Mouse (Mus musculus) embryonic facial prominence, embryonic 13.5 days (tissue): ENCODE data around the gene Commd1. TPM values are rescaled to one million over a fixed set of nuclear protein-coding genes. Genes with fewer than 3 reads are reported as not detected.

Experiments
- ATAC-seq: fragments of 200-750 bp; cut with Nextera tagmentation; 2 replicates; pipeline ENCODE4 v1.8.0; 2017; ENCODE audit warnings: low read depth; ENCODE audit not compliant: insufficient number of reproducible peaks, insufficient read depth, low FRiP score, low TSS enrichment
- H3K27ac ChIP-seq: fragments of 300-500 bp; sonication (generic); 2 replicates; pipeline ENCODE4 v1.5.1; 2015; ENCODE audit warnings: moderate library complexity, mild to moderate bottlenecking, inconsistent platforms
- H3K27me3 ChIP-seq: fragments of 300-500 bp; sonication (generic); 2 replicates; pipeline ENCODE4 v1.6.1; 2015; ENCODE audit warnings: mild to moderate bottlenecking, inconsistent platforms
- H3K36me3 ChIP-seq: fragments of 300-500 bp; sonication (generic); 2 replicates; pipeline ENCODE4 v1.6.1; 2015; ENCODE audit warnings: mild to moderate bottlenecking, inconsistent platforms
- H3K4me1 ChIP-seq: fragments of 300-500 bp; sonication (generic); 2 replicates; pipeline ENCODE4 v1.6.1; 2015; ENCODE audit warnings: inconsistent platforms
- H3K4me2 ChIP-seq: fragments of 300-500 bp; sonication (generic); 2 replicates; pipeline ENCODE4 v1.6.1; 2015; ENCODE audit warnings: moderate library complexity, mild to moderate bottlenecking, inconsistent platforms
- H3K4me3 ChIP-seq: fragments of 300-500 bp; sonication (generic); 2 replicates; pipeline ENCODE4 v1.5.1; 2015; ENCODE audit warnings: mild to moderate bottlenecking, inconsistent platforms
- H3K9ac ChIP-seq: fragments of 300-500 bp; sonication (generic); 2 replicates; pipeline ENCODE4 v1.6.1; 2015; ENCODE audit warnings: mild to moderate bottlenecking, inconsistent platforms
- H3K9me3 ChIP-seq: fragments of 300-500 bp; sonication (generic); 2 replicates; pipeline ENCODE4 v1.6.1; 2016; ENCODE audit warnings: inconsistent platforms
- WGBS: fragments of 180-500 bp; shearing (Covaris S2); methylation state at CpG from one replicate; pipeline ENCODE4 v1.1.7; 2015; ENCODE audit warnings: mixed read lengths; 5-methylcytosine and 5-hydroxymethylcytosine counted together
- polyA plus RNA-seq: library from polyadenylated mRNA; unstranded; fragments of >200 nt; fragmentation: Nextera tagmentation; extraction: Ambion mirVana; gene quantifications from 2 replicates; pipeline ENCODE4 v1.2.1, GENCODE M21; 2015

Gene Commd1
- polyA plus RNA-seq, 1 experiment from 2014 or later: 387 TPM

DNA sequence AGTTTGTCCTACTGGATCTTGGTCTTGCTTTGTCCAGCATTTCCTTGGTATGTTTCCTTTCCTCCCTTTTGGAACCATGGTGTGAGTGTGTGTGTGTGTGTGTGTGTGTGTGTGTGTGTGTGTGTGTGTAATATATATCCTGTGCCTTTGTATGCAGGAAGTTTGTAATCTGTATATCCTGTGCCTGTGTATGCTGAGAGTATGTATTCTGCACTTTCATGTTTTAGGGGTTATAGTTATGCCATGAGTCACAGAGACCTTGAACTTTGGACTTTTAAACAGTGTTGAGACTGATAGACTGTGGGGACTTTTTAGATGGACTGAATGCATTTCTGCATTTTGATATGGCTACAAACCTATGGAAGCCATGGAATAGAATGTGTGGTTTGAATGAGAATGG lies 99.3 kb downstream of the Commd1 start:
- Histone ChIP-seq H3K9ac (no peak overlapping the region), H3K27ac (no peak overlapping the region), H3K4me2 (no peak overlapping the region), H3K9me3 (no peaks in the 10 kb centered on the region), H3K4me3 (no peak overlapping the region), H3K4me1 (no peaks in the 10 kb centered on the region), H3K36me3 (no peaks in the 10 kb centered on the region), H3K27me3 (no peaks in the 10 kb centered on the region)
- ATAC-seq: no peak

DNA sequence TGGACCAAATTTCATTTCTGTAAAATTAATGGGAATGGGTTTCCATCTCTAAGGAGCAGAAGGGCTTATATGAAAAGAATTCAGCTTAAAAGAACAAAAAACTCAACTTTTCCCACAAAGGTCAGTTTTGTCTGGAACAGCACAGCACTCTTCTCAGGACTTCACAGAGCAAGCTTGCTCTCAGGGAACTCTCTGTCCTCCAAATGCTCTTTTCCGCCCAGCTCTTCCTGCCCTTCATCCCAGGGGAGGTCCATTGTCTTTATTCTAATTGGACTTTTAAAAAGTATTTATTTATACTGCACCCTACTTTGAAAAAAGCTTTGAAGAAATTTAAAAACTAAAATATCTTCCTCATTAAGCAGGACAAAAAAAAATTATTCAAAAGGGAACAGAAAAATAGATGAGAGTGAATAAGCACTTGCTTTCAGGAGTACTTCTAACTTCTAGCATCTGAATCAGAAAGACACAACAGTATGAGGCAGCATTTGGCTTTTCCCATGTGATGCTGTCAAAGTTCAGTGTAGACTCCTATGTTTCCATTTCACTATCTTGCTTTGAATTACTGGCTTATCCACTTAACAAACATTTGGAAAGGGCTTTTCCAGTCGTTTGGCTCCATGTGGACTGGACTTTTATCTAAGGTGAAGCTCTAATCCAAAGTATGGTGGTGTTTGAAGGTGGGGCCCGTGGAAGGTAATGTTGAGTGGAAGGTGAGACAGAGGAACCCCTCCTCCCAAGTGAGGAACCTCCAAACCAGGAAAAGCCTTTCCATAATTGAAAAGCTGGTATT lies 101.6 kb downstream of the Commd1 start:
- no peaks in the 10 kb centered on the region for H3K27me3 ChIP-seq
- no peaks in the 10 kb centered on the region for H3K4me1 ChIP-seq
- no peak overlapping the region for H3K9ac ChIP-seq
- H3K9me3 ChIP-seq: no peaks in the 10 kb centered on the region
- H3K4me2 ChIP-seq: no peak overlapping the region
- ATAC-seq: no peak
- H3K27ac ChIP-seq: no peak overlapping the region
- H3K36me3 ChIP-seq: no peaks in the 10 kb centered on the region
- no peak overlapping the region for H3K4me3 ChIP-seq
- 64% methylated on average over 3 of the region's 3 CpGs for WGBS

DNA sequence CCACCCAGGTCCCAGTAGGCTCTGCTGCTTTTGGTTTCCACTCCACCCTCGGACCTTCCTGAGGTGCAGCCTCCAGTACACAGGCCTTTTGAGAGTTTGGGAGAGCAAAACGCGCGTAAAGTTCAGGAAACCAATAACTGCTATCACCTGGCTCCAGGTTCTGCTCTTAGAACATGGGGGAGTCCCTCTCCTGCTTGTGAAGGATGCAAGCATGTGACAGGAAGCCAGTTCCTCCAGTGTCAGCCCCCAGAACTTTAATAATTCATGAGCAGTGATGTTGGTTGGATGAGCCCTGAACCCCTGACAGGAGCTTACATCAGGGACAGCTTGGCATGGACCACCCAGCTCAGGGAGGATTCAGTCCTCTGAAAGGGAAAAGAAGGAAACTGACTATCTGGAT lies 102.5 kb downstream of the Commd1 start:
- H3K27me3 ChIP-seq: no peaks in the 10 kb centered on the region
- H3K9ac ChIP-seq: no peak overlapping the region
- ATAC-seq: no peak
- no peak overlapping the region for H3K4me3 ChIP-seq
- no peaks in the 10 kb centered on the region for H3K36me3 ChIP-seq
- 93% methylated on average over 4 of the region's 4 CpGs for WGBS
- peaks cover 8% of the 10 kb centered on the region; the same call in 1 of the 2 replicates for H3K4me1 ChIP-seq
- H3K4me2 ChIP-seq: no peak overlapping the region
- no peaks in the 10 kb centered on the region for H3K9me3 ChIP-seq
- H3K27ac ChIP-seq: no peak overlapping the region

DNA sequence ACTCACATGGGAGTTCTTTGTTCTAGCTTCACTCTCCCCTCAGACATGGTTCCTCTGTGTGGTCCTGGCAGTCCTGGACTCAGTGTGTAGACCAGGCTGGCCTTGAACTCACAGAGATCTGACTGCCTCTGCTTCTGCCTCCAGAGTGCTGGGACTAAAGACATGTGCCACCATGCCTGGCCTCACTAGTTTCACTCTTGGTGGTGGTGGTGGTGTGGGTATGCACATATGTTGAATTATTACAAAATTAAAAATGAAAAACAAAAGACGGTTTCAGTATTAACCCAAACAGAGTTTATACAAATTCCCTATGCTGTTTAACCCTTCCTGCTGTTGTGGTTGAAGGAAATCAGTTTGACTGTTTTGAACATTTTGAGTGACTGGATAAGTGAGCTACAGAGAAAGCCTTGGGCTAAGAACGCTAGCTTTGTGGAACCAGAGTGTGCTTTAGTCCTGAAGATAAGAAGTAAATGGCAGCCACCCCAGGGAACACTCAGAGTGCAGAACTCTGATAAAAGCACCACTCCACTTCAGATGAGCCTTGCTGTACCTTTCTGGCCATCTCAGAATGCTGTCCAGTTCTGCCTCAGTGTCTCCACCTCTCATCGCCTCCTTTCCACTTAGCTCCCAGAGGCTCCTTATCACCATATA lies 105.4 kb downstream of the Commd1 start:
- H3K4me1 ChIP-seq: peaks cover 13% of the 10 kb centered on the region; the same call in 1 of the 2 replicates
- H3K36me3 ChIP-seq: no peaks in the 10 kb centered on the region
- ATAC-seq: no peak
- 83% methylated on average over 3 of the region's 3 CpGs for WGBS
- H3K4me3 ChIP-seq: no peak overlapping the region
- H3K9ac ChIP-seq: no peak overlapping the region
- no peaks in the 10 kb centered on the region for H3K27me3 ChIP-seq
- H3K9me3 ChIP-seq: no peaks in the 10 kb centered on the region
- H3K27ac ChIP-seq: no peak overlapping the region
- no peak overlapping the region for H3K4me2 ChIP-seq

DNA sequence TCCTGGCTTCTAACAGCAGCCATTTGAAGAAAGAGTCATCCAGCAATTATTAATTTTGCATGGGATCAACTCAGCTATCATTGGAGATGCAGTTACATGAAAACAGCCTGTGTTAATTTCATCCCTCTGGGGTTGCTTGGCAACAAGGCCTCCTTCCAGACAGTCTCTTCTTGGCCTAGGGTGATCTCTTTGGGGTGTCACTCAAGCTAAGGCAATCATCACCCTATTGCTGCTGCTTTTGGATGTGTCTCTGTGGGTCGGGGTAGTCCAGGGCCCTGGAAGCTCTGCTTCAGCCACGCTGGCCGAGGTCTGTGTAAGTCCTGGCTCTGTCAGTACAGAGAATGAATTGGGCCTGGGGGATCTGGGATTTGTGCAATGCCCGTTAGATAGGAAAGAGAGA lies 106.9 kb downstream of the Commd1 start:
- H3K27ac ChIP-seq: peak overlapping the region; percentile 64; the same call in 1 of the 2 replicates
- 43% methylated on average over 4 of the region's 4 CpGs for WGBS

DNA sequence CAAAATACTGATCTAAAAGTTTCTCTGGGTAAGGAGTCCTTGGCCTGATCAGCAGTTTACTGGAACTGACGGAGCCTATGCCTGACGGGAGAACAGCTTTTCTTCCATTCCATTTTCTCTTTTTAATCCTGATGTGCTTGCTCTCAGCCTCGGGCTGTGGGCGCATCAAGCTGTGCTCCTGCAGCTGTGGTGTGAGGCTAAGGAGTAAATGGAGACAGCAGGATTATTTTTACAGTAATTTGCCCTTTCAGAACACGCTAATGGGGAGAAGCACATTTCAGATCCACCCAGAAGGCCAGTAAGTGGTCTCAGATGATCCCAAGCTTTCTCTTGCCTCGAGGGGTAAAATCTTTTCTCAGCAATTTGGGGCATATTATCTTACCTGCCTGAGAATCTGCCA lies 107.4 kb downstream of the Commd1 start:
- Histone ChIP-seq H3K4me1 (peaks cover 13% of the 10 kb centered on the region; the same call in 1 of the 2 replicates), H3K9ac (no peak overlapping the region), H3K4me3 (no peak overlapping the region), H3K27ac (peak overlapping the region; percentile 64; the same call in 1 of the 2 replicates), H3K36me3 (no peaks in the 10 kb centered on the region), H3K4me2 (no peak overlapping the region), H3K9me3 (no peaks in the 10 kb centered on the region), H3K27me3 (no peaks in the 10 kb centered on the region)
- WGBS: 26% methylated on average over 6 of the region's 6 CpGs
- no peak for ATAC-seq

More for the DNA sequence above, 106.9 kb downstream of the Commd1 start:
- H3K4me3 ChIP-seq: no peak overlapping the region
- H3K4me1 ChIP-seq: peaks cover 13% of the 10 kb centered on the region; the same call in 1 of the 2 replicates
- H3K36me3 ChIP-seq: no peaks in the 10 kb centered on the region
- H3K27me3 ChIP-seq: no peaks in the 10 kb centered on the region
- no peak overlapping the region for H3K9ac ChIP-seq
- no peak for ATAC-seq
- H3K4me2 ChIP-seq: no peak overlapping the region
- H3K9me3 ChIP-seq: no peaks in the 10 kb centered on the region

DNA sequence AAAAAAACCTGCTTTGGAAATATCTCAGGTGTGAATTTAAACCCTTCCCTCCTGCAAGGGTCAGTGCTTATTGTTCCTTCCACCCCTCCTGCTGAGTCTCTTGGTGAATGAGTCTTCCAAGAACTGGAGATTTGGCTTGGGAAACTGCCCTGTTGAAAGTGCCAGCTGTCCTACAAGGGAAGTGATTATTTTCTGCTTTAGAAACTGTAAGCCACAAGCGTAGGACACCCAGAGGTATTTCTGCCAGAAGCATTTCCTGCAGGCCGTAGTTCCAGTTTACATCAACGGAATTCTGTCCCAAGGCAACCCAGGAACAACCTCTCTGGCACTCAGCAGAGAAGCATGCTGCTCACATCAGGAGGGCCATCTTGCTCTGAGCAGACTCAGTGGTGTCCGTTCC lies 108.8 kb downstream of the Commd1 start:
- no peak overlapping the region for H3K9ac ChIP-seq
- no peaks in the 10 kb centered on the region for H3K9me3 ChIP-seq
- no peaks in the 10 kb centered on the region for H3K27me3 ChIP-seq
- no peak overlapping the region for H3K4me3 ChIP-seq
- H3K27ac ChIP-seq: 0 out of 2 replicates have a peak overlapping the region, but pooled peaks have one; percentile 16
- peaks cover 13% of the 10 kb centered on the region; the same call in 1 of the 2 replicates for H3K4me1 ChIP-seq
- H3K4me2 ChIP-seq: no peak overlapping the region
- 57% methylated on average over 4 of the region's 4 CpGs for WGBS
- no peaks in the 10 kb centered on the region for H3K36me3 ChIP-seq
- no peak for ATAC-seq

DNA sequence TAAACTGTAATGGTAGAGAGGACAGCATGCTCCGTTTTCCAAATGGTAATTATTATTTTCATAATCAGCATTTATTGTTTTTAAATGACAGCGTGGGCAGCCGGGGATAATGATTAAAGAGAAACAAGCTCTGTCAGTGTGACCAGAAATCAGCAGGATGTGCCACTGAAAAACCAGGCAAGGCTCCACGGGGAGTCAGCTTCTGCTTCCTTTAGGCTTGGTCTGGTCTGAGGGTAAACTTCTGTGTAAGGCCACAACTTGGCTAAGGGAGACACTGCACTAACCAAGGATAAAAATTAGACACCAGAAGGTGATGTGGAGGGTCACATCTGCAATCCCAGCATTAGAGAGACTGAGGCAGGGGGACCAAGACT lies 109.9 kb downstream of the Commd1 start:
- Histone ChIP-seq H3K27me3 (no peaks in the 10 kb centered on the region), H3K9me3 (no peaks in the 10 kb centered on the region), H3K27ac (no peak overlapping the region), H3K4me3 (no peak overlapping the region), H3K36me3 (no peaks in the 10 kb centered on the region), H3K4me1 (peaks cover 13% of the 10 kb centered on the region; the same call in 1 of the 2 replicates), H3K4me2 (no peak overlapping the region), H3K9ac (no peak overlapping the region)
- WGBS: 47% methylated on average over 4 of the region's 4 CpGs
- ATAC-seq: no peak

DNA sequence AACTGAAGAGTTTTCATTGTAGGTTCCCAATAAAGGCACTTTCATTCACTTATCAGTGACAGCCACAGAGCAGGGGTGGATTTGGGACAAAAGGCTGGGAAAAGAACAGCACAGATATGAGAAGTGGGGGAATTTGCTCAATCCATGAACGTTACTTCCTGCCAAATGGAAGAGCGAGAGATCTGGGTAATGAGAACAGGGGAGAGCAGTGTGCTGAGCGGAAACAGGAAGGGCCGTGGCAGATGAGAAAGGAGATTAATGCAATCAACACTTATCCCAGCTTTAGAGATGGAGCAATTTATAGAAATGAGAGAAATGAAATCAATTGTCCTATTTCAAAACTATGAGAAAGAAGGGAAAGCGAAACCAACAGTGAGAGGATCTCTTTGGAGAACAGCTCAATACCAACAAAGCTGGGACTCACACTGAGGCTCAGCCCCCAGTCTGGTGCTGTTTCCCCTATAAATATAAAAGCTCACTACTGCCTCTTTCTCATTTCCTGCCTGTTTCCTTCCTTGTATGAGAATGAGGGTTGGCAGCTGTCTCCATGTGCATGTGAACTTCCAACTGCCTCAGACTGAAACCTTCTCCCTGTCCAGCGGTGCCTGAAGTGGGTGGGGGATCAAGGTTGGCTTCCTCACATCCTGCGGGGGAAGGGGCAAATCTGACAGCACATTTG lies 110.4 kb downstream of the Commd1 start:
- Histone ChIP-seq H3K36me3 (no peaks in the 10 kb centered on the region), H3K4me1 (peaks cover 13% of the 10 kb centered on the region; the same call in 1 of the 2 replicates), H3K4me2 (no peak overlapping the region), H3K27ac (no peak overlapping the region), H3K4me3 (no peak overlapping the region), H3K9ac (no peak overlapping the region), H3K27me3 (no peaks in the 10 kb centered on the region), H3K9me3 (no peaks in the 10 kb centered on the region)
- 55% methylated on average over 7 of the region's 7 CpGs for WGBS
- ATAC-seq: no peak

DNA sequence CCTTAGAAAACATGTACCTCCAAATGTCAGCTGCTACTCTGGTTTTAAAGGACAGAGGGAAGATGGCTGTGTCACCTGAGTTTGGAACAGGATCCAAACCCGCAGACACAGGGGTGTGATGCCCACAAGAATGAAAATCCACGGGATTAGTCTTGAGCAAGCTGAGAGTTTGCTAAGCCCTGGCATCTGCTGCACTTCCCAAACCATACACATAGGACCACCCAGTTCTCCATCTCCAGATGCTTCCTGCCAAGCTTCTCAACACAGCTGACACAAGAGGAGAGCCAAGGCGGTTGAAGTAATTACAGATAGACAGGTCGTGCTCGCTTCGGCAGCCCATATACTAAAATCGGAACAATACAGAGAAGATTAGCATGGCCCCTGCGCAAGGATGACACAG lies 113.6 kb downstream of the Commd1 start:
- H3K4me1 ChIP-seq: no peaks in the 10 kb centered on the region; the same call in 1 of the 2 replicates

DNA sequence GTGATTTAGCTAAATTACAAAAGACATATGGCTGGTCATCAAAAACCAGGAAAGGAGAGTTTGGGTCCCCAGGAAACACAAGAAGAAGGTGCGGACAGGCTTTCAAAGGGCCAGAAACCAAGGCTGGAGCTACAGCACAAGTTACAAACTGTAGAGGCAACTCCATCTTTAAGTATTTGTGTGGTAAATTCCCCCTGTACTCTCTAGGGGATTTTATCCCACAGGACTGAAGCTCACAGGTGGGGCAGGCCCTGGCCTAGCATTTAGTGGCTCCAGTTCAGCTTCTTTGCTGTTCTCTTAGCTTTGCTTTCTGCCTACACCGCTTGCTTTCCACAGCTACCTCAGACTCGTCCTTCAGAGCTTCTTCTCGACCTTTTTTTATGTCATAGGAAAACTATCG lies 114.5 kb downstream of the Commd1 start:
- no peak overlapping the region for H3K9ac ChIP-seq
- no peaks in the 10 kb centered on the region; the same call in 1 of the 2 replicates for H3K4me1 ChIP-seq
- no peak overlapping the region for H3K27ac ChIP-seq
- H3K9me3 ChIP-seq: no peaks in the 10 kb centered on the region
- no peaks in the 10 kb centered on the region for H3K36me3 ChIP-seq
- 86% methylated on average over 5 of the region's 5 CpGs for WGBS
- peaks cover 10% of the 10 kb centered on the region for H3K27me3 ChIP-seq
- ATAC-seq: no peak
- no peak overlapping the region for H3K4me3 ChIP-seq
- no peak overlapping the region for H3K4me2 ChIP-seq

More for the DNA sequence above, 113.6 kb downstream of the Commd1 start:
- WGBS: 82% methylated on average over 8 of the region's 8 CpGs
- no peak for ATAC-seq
- Histone ChIP-seq H3K9ac (no peak overlapping the region), H3K9me3 (no peaks in the 10 kb centered on the region), H3K4me2 (no peak overlapping the region), H3K4me3 (no peak overlapping the region), H3K36me3 (no peaks in the 10 kb centered on the region), H3K27ac (no peak overlapping the region), H3K27me3 (peaks cover 5% of the 10 kb centered on the region)
